Mouse (Mus musculus) thymus, postnatal 4 days (tissue): ENCODE measurements around the gene Trp73.

Source experiments
- DNase-seq: peaks from one replicate; pipeline ENCODE4 v3.0.0; 2021

Gene Trp73

DNA sequence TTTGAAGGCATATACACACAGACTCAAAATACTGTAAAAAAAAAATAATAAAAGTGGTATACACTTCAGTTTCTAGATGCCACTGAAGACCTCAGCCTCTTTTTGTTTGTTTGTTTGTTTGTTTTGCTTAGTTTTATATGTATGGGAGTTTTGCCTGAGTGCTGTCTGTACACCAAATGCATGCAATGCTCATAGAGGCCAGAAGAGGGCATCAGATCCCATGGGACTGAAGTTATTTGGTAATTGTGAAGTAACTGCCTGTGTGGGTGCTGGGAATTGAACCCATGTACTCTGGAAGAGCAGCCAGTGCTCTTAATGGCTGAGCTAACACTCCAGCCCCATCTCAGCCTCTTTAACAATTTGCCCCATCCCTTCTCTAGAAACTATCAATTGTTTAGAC, 111.4 kb downstream of the Trp73 start:
- DNase-seq, result peak; percentile 63

DNA sequence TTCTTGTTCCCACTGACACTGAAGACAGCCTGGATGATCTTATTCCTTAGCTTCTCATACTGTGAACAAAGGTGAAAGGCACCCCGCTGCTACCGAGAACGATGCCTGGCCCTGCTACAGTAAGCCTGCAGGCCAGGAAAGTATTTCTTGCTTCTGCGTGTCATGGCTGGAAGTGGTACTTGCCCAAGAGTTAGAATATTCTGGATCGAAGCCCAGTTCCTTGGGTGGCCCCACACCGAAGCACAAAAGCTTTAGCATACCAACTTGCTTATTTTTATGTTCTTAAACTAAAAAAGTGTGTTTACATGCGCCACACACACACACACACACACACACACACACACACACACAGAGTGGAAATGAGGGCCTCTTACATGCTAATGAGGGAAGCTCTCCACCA, 111.9 kb downstream of the Trp73 start:
- no peak for DNase-seq

DNA sequence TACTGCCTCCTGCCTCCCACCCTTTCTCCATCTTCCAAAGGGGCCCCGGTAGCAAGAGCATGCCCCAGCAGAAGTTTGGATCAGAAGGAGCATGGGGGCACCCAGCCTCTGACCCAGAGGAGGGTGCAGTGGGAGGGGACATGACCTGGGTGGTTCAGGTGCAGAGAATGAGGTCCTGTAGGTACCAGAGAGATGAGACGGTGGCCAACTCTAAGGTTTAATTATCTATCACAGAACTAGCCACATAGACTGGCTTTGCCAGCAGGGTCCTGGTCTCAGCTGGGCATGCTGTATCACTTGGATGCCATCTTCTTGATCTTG, 113.6 kb downstream of the Trp73 start:
- DNase-seq, result no peak

DNA sequence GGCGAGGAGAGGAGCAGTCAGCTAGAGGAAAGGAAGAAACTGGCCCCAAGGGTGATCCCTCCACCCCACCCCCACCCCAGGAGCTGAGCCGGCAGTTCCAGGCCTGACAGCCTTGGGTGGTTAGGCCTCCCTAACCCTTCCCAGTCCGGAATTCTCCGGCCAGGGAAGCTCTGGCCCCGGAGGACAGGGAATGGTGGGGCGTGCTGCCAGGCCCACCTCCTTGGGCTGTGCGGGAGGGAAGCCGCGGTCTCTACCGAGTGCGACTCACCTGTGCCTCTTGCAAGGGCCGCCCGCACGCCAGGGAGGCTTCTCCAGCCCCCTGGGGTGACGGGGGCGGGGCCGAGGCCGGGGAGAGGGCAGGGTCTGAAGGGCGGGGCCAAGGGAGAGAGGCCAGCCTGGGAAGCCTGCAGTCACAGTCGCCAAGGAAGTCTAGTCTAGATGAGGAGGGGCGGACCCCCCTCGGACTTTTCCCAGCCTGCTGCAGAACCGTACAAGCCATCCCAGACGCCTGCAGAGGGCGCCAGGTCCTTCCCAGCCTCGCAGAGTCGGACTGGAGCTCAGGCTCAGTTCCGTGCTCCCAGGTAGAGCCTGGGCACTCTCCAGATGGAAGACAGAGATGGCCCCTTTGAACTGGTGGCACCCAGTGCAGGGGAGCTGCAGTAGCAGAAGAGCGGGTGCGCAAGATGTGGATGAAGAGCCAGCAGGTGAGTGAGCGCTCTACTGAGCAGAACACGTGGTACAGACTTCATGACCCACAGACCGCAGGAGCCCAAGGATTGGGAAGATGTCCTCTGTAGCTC, 114.2 kb downstream of the Trp73 start, which contains the start of gene Smim1:
Smim1 (minus strand) TSS at position 590 of the 800 bp plus-strand sequence.
- peak; percentile 61 for DNase-seq

DNA sequence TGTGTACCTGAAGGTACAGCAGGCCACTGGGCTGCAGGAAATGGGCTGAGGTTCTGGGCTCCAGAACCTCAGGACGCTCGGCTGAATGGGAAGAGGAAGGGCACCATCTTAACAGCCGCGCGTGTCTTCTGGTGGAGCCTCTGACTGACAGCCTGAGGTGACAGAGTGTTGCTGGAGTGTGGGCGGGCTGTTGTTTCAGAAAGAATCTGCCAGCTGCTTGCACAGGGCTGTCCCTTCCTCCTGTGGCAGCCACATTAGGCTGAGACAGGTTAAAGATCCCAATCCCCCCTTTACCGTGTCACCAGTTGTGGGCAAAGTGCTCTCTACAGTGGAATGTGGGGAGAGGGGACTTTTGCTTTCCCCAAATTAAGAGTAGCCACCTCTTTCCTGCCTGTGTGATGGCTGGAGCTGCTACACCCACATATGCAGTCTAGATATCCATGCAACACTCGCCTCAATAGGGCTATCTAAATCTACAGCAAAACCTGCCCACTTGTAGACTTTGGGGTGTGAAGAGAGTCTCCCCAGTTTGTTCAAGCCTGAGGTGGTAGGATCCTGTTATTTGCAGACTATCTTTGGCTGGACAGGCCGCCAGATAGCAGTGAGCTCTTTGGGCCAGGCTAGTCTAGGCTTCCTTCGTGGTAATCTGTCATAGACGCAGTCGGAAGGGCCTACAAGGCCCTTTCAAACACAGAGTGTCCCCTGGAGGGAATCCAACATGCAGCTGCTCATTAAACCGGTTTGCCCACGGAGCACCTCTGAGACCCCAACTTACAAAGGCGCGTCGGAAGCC, 115.1 kb downstream of the Trp73 start:
- no peak for DNase-seq

DNA sequence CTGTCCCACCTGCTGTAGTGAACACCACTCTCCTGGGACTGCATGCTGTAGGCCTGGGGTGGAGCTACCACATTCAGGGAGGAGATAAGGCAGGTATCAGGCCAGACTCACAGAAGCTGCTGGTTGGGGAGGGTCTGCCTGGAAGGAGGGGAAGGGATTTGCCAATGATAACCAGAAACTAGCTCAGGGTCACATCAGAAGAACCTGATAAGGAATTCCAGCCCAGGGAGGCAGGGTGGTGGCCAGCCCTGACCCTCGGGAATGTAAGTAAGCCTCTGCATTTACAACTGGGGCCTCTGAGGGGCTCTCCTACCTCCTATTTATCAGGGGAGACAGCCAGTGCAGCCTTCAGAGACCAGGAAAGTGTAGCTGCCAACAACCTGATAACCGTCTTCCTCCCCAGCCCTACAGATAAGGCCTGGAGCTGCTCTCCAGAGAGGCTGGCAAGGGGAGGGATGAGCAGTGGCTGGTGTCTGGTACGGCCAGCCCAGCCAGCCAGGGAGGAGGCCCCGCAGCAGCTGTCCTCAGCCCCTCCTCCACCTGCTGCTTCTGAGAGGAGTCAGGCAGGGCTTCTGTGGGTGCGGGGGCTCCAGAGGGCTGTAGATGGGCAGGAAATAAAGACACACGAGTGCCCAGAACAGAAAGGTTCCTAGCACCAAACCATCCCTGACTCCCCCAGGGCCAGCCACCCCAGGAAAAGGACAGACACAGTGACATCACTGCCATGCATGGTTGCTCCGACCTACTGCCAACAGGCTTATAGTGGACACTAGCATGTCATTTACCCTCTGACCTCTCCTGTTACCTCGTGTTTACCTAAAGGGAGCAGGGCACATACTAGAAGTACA, 116.0 kb downstream of the Trp73 start:
- DNase-seq, result no peak

DNA sequence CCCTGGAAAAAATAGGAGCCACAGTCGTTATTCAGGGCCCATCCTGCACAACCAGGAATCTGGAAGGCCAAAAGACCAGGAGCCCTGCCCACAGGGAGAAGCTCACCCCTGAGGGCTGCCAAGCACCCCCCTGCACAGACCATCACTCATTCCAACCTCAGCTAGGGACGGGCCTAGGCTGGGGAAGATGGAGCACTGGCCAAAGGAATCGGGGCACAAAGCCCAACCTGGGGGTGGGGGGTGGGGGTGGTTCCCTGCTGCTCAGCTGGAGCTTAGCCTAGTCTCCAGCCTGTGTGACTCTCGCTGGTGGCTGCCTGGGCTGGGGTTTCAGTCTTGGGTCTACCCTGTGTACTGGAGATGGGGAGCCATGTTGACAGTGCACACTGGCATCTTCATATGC, 117.2 kb downstream of the Trp73 start:
- DNase-seq, result no peak

DNA sequence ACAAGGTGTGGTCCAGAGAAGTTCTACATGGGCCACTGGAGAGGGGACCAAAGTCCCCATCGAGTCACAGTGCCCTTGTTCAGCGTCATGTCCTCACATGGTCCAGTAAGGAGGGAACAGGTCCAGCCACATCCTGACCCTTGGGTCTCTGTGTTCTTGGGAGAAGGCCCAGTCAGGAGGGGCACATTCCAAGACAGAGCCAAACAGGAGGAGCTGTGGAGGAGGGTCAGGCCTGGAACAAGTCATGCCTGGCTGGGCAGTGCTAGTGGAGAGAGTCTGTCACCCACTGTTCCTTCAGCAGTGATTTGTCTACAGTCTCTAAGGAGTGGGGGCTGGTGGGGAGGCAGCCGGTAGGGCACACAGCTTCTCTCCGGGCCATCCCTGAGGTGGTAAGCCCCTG, 117.6 kb downstream of the Trp73 start:
- DNase-seq, result no peak

DNA sequence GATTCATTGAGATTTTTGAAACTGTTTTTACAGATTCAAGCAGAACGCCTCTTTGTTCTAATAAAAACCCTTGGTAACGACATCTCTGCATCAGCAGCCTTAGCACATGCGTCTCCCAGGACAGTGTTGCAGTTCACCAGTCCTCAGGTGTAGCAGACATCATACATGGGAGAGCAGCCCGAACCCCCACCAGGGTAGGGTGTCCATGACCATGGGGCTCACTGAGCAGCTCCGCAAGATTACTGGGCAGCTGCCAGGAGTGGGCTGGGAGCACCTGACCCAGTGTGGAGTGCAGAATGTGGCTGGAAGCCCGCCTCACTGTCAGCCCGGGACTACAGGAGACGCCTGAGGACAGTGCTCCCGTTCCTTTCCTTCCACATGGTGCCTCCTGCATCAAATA, 118.6 kb downstream of the Trp73 start:
- DNase-seq, result no peak

DNA sequence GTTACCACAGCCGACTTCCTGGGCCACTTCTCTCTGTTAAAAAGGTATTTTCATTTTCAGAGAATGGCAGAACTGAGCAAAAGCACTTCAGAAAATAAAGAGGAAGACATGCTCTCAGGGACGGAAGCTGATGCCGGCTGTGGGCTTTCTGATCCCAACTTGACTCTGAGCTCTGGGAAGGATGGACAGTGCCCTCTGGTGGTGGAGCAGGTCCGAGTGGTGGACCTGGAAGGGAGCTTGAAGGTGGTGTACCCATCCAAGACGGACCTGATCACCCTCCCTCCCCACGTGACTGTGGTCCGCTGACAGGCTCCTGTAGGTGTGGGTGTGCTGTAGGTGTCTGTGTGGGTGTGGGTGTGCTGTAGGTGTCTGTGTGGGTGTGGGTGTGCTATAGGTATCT, 120.4 kb downstream of the Trp73 start:
- peak; percentile 67 for DNase-seq

DNA sequence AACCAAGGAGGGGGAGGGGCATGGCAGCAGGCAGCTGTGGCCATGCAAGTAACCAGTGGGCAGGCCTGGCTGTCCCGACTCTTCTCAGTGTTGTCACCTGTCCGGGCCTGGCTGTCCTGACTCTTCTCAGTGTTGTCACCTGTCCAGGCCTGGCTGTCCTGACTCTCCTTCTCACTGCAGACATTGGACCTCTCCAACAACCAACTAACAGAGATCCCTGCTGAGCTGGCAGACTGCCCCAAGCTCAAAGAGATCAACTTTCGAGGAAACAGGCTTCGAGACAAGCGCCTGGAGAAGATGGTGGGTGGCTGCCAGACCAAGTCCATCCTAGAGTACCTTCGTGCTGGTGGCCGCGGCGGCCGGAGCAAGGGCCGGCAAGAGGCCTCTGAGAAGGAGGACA, 124.5 kb downstream of the Trp73 start:
- no peak for DNase-seq

DNA sequence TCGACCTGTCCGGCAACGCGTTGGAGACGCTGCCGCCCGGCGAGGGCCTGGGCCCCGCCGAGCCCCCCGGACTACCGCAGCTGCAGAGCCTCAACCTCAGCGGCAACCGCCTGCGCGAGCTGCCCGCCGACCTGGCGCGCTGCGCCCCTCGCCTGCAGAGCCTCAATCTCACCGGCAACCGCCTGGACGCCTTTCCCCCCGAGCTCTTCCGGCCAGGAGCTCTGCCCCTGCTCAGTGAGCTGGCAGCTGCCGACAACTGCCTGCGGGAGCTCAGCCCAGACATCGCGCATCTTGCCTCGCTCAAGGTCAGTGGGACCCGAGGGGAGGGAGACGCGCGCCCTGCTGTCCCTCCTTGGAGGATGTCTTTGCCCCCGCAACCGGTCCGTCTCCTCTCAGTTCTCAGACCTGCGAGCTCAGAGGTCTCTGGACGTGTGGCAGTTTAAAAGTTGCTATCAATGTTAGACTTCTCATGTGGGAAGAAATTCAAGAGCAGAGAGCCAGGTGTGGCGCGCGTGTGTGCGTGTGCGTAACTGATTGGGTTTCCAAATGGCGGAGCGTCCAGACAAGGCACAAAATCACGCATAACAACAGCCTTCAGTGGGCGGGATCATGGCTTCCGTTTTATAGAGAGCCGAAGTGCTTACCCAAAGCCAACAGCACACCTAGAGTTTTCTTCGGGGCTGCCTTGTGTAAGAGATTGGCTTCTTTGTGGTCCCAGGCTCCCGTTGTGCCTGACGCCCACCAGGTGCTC, 127.7 kb downstream of the Trp73 start:
- peak; percentile 55 for DNase-seq

DNA sequence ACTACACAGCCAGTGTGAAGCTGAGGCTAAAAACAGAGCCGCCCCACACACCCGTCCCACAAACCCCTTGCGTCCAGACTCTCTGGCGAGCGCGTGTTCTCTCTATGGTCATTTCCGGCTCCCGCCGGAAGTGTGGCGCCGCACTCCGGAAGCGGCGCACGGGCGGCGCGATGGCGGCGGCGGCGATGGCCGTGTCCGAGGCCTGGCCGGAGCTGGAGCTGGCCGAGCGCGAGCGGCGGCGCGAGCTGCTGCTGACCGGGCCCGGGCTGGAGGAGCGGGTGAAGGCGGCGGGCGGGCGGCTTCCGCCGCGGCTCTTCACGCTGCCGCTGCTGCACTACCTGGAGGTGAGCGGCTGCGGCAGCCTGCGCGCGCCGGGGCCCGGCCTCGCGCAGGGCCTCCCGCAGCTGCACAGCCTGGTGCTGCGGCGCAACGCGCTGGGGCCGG, 128.3 kb downstream of the Trp73 start, which contains the start of gene Lrrc47:
Lrrc47 (plus strand) TSS at position 86 of the 444 bp plus-strand sequence.
- DNase-seq, result peak; percentile 82

DNA sequence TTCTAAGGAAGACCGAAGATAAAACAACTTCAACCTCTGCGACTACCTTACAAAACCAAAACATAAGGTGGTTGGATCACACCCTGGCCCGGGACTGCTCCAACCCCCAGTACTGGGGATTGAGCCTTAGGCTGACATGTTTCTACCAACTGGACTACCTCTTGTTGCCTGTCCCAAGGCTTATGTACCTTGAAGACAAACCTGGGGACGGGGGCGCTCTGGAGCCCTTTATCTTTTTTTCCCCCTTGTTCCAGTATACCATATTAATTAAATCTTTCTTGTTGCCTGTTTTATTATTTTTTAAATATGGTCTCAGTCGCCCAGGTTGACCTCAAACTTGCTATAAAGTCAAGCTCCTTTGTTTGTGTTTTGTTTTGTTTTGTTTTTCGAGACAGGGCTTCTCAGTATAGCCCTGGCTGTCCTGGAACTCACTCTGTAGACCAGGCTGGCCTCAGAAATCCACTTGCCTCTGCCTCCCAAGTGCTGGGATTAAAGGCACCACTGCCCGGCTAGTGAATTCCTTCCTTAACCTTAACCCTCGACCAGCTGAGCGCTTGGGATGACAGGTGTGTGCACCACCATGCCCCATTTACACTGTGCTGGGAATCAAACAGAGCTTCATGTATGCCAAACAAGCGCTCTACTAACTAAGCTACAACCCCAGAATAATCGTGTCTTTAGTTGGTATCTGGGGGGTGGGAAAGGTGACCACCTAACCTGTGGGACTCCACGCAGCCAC, 128.9 kb downstream of the Trp73 start:
- no peak for DNase-seq

DNA sequence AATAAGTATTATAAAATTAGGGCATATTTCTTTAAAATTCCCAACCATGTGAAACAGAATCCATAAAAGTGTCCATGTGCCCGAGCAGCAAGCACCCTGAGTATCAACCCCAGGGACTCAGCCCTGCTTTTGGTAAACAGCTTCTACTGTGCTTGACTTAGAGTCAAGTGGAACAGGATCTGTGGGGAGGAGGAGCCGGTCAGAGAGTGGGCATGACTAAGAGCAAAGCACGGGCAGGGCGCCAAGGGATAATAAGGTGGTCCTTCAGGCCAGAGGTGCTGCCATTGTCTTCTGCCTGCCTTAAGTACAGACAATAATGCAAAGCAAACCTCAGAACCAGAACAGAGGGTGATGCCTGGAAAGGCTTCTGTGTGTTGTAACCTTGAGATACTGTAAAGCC, 132.2 kb downstream of the Trp73 start:
- no peak for DNase-seq

DNA sequence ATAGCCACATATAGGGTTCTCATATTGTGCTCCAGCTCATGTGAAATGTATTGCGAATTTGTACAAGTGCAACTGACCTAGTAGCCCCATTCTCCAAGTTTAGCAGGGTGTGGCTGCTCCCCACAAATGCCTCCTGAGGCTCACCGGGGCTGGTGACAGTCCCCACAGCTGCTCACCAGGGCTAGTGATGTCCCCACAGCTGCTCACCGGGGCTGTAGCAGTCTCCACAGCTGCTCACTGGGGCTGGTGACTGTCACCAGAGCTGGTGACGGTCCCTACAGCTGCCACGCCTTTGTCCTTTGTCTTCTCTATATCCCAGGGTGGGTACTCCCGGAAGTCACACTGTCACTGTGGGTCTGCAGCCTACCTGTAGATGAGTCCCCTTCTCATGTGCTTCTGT, 133.7 kb downstream of the Trp73 start:
- no peak for DNase-seq
